Mouse (Mus musculus): ENCODE results near the gene Cltb.

DNA sequence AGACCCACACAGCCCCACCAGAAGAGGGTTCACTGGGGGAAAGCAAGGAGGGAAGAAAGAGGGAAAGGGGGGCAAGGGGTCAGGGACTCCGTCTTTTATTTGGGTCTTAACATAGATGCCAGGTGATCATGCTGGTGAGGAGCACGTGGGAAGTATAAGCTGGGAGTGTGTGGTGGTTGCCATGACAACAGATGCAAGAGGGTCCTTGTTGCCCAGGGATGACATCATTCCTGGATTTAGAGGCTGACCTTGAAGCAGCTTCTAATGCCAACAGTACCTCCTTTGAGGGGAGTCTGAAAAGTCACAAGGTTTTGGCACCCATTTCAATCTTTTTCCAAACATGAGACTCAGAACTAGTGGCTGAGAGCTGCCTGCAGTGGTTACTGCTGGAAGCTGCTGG is 39.5 kb downstream of the Cltb start:
- TF ChIP-seq CTCF (conservative IDR thresholded peaks at IDR 0.05; ENCODE audit: low read length) (no peak), POU5F1 (IDR thresholded peaks at IDR 0.05; ENCODE audit: borderline replicate concordance, low read length) (no peak), NANOG (IDR thresholded peaks at IDR 0.05; ENCODE audit: borderline replicate concordance, low read length) (no peak)

Measured in E14TG2a.4 (cell line).